Mouse (Mus musculus) adipocyte (in vitro differentiated cells): ENCODE measurements around the gene Gmppa.

Source experiments
- DNase-seq: peaks from one replicate; pipeline ENCODE4 v3.0.0-alpha.2; 2016; ENCODE audit warnings: low spot score

The Gmppa gene

DNA sequence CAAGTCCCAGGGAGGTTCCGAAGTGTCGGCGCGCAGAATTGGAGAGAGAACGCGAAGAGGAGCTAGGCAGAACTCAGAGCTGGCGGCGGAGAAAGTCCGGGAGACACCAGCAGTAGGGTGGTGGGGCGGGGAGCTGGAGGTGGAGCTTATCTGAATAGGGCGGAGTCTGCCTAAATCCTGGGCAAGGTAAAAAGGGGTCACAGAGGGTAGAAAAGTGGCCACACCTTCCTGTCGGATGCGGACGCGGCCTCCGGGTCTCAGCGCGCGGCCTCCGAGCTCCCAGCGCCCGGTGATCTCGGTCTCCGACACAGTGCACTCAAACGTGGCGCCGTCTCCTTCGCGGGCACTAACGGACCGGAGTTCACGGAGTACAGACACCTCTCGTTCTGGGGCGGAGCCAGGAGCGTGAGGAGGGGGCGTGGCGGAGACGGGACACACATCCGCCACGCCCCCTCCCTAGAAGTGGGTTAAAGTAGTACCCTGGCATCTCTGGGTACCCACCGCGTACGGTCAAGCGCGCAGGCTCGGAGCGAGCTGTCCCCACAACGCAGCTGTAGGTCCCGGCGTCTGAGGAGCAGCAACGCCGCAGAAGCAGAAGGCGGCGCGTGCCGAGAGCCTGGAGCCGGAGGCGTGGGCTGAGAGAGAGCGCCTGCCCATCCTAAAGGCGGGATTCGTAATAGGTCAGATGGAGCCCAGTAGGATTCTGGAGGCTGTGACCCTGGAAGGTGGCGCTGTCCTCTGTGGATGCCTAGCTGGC is 51.9 kb downstream of the Gmppa start:
- DNase-seq = no peak

DNA sequence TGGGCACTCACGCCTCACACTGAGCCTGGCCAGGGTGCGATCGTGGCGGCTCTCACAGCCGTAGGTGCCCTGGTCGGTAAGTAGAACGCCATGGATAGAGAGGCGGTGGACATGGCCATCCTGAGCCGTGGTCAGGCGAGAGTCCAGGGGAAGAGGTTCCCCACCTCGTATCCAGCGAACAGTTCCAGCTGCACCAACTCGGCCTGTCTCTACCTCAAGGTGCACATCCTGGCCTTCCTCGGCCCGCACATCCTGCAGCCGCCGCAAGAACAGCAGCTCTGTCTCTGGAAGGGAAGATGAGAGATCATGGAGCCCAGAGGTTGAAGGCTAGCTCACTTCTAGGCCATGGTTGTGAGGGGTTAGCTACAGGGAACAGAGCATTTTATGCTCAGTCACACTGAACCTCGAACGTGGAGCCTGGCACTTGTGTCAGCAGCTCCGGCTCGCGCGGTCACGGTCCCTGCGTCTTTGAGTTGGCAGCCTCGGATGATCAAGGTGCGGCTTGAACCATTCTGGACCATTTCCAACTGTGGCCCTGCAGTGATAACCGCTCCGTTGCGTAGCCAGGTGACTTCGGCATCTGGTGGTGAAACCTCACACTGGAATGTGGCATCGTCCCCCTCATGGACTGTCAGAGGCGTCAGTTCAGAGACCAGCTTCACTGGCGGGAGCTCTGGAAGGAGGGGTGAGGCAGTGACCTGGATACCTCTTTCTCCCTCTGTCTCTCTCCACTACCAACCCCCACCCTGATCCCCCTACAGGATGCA is 55.2 kb downstream of the Gmppa start:
- DNase-seq = no peak

DNA sequence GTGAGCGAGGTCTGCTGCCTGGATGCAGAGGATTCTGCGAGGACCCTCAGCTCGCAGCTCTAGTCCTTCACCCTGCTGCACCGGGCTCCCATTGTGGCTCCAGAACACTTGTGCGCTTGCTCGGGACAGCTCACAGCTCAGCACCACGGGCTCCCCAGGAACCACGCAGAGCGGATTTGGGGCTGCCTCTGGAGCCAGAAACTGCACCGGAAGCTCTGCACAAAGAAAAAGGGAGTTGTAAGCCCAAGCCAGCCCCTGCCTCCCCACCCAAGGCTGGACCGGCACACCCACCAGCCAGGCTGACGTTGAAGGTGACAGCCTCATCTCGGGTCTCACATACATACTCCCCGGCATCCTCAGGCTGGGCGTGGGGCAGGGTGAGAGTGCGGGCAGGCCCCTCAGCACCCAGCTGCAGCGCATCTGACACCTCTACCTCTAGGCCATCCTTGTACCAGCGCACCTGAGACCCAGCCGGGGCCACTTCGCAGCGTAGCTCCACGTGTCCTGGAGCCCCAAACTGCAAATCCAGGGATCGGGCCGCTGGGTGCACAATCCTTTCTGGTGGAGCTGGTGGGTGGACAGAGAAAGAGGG is 56.9 kb downstream of the Gmppa start:
- DNase-seq = no peak
